Mouse (Mus musculus): ENCODE measurements at regions not wholly inside any gene's neighbourhood (a gene's known extent, or its start where the extent isn't known, plus 50 kb on each side); places are given as distances from the start of the nearest gene placed in this dataset.

DNA sequence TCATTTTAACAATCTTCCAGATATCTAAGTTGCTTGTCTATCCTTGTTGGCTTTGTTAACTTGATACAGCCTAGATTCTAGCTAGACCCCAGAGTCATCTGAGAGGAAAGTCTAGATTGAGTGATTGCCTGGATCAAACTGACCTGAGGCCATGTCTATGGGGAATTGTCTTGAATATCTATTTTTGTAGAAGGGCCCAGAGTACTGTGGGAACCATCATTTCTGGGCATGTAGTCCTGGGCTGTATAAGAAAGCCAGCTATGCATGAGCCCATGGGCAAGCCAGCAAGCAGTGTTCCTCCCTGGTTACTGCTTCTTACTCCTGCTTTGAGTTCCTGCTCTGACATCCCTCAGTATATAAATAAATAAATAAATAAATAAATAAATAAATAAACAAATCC, 199.7 kb upstream of the Tle3 start:
- TF ChIP-seq CTCF (IDR thresholded peaks at IDR 0.05; ENCODE audit: borderline replicate concordance, insufficient read depth, low read depth, low read length) (no peak), POLR2A (IDR thresholded peaks at IDR 0.05; ENCODE audit: borderline replicate concordance, insufficient read depth, low read length) (no peak)

Data from cerebellum, adult 2 months (tissue).